Mouse (Mus musculus): ENCODE measurements around the gene Ppp1r14c. TPM values are rescaled to one million over a fixed set of nuclear protein-coding genes. Genes with fewer than 3 reads are reported as not detected.

Gene Ppp1r14c
- total RNA-seq (2014; rRNA removed) (62.1 and 66.5 TPM in 2 replicates), polyA plus RNA-seq (2015; fragmentation: Nextera tagmentation; extraction: Ambion mirVana) (70.3 and 72.1 TPM in 2 replicates)

DNA sequence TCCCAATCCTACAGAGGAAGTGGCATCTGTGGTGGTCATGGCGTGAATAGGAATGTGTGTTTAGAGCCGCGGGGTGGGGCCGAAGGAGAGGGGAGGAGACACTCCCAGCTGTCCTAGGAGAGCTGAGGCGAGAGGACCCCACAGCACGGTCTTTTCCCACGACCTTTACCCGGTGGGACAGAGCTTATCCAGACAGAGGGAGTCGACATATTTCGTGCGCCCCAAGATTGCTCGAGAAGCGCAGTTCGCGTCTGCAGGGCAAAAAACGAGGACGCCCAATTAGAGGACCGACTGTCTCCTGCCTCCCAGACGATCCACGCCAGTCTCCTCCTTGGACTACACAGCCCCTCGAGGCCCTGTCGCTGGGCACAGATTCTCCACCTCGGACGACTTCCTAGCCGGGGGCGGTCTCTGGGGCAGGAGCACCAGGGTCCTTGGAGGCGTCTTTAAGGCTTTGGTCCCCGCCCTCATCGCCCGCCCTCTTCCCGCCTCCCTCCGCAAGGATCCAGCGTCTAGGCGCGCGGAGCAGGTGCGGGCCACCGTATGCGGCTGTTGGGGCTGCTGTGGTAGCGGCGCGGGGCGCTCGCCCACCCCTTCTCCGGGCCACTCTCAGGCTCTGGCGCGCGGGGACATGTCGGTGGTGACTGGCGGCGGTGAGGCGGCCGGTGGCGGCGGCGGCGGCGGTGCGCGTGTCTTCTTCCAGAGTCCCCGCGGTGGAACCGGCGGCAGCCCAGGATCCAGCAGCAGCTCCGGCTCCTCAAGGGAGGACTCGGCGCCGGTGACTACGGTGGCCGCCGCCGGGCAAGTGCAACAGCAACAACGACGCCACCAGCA is at the start of gene Ppp1r14c:
Gene Ppp1r14c, plus strand, starts transcription at position 22 of the 834 bp plus-strand sequence.
- Histone ChIP-seq H3K27ac (ENCODE audit: low read depth, low read length) (peak within 1 kb of the TSS; percentile 85), H3K4me3 (ENCODE audit: low read depth, low read length) (peak within 1 kb of the TSS; percentile 58), H3K9ac (replicated peaks; ENCODE audit: low read length, poor library complexity, severe bottlenecking) (peak within 1 kb of the TSS; percentile 83), H3K4me2 (ENCODE audit: low read depth, low read length, poor library complexity, severe bottlenecking) (peak within 1 kb of the TSS; percentile 74), H3K9me3 (ENCODE audit: low read length) (no peaks in the 10 kb centered on the region), H3K4me1 (ENCODE audit: insufficient read depth, low read length) (peaks cover 2% of the 10 kb centered on the region; the same call in 1 of the 2 replicates), H3K36me3 (ENCODE audit: insufficient read depth, low read length) (no peaks in the 10 kb centered on the region), H3K27me3 (ENCODE audit: insufficient read depth, low read length) (no peaks in the 10 kb centered on the region)
- no peak for TF ChIP-seq CTCF (IDR thresholded peaks at IDR 0.05)
- under 1% methylated on average over 60 of the region's 74 CpGs for WGBS
- ATAC-seq (ENCODE audit: low FRiP score), result peak; percentile 86
- DNase-seq (ENCODE audit: low spot score), result peak; percentile 75

DNA sequence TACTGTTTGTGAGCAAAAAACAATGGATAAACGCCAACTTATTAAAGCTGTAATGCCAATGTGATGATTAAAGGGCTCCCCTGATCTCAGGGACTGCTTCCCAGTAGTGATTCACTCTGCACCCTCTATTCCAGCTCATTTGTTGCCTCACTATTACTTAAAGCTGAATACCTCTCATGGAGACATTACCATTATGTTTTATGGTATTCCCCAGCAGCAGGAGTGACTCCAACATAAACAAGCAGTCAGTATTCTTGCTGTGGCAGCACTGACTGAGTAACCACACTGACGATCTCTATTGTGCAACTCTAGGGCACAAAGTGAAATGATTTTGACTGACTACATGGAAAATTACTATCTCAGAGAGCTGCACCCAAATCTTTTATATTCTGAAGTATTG is 44.5 kb upstream of the Ppp1r14c start:
- no peaks in the 10 kb centered on the region for H3K4me1 ChIP-seq (ENCODE audit: insufficient read depth, low read length)
- no peak overlapping the region for H3K9ac ChIP-seq (replicated peaks; ENCODE audit: low read length, poor library complexity, severe bottlenecking)
- H3K36me3 ChIP-seq (ENCODE audit: insufficient read depth, low read length), result no peaks in the 10 kb centered on the region
- 87% methylated on average over 2 of the region's 2 CpGs for WGBS
- H3K9me3 ChIP-seq (ENCODE audit: low read length), result no peaks in the 10 kb centered on the region
- H3K4me3 ChIP-seq (ENCODE audit: low read depth, low read length), result no peak overlapping the region
- H3K27ac ChIP-seq (ENCODE audit: low read depth, low read length), result no peak overlapping the region
- DNase-seq (ENCODE audit: low spot score) (no peak), ATAC-seq (ENCODE audit: low FRiP score) (no peak)
- TF ChIP-seq CTCF (IDR thresholded peaks at IDR 0.05), result no peak
- no peak overlapping the region for H3K4me2 ChIP-seq (ENCODE audit: low read depth, low read length, poor library complexity, severe bottlenecking)
- H3K27me3 ChIP-seq (ENCODE audit: insufficient read depth, low read length), result no peaks in the 10 kb centered on the region

GRCm38 (mm10) chr10:3325447-3325846 is 40.4 kb upstream of the Ppp1r14c start:
- Histone ChIP-seq H3K9ac (replicated peaks; ENCODE audit: low read length, poor library complexity, severe bottlenecking) (no peak overlapping the region), H3K27me3 (ENCODE audit: insufficient read depth, low read length) (no peaks in the 10 kb centered on the region), H3K4me2 (ENCODE audit: low read depth, low read length, poor library complexity, severe bottlenecking) (no peak overlapping the region), H3K9me3 (ENCODE audit: low read length) (no peaks in the 10 kb centered on the region), H3K27ac (ENCODE audit: low read depth, low read length) (no peak overlapping the region), H3K36me3 (ENCODE audit: insufficient read depth, low read length) (no peaks in the 10 kb centered on the region), H3K4me1 (ENCODE audit: insufficient read depth, low read length) (no peaks in the 10 kb centered on the region), H3K4me3 (ENCODE audit: low read depth, low read length) (no peak overlapping the region)
- DNase-seq (ENCODE audit: low spot score), result peak; percentile 50
- ATAC-seq (ENCODE audit: low FRiP score), result no peak
- 76% methylated on average over 1 of the region's 1 CpGs for WGBS
- TF ChIP-seq CTCF (IDR thresholded peaks at IDR 0.05), result peak; percentile 43

DNA sequence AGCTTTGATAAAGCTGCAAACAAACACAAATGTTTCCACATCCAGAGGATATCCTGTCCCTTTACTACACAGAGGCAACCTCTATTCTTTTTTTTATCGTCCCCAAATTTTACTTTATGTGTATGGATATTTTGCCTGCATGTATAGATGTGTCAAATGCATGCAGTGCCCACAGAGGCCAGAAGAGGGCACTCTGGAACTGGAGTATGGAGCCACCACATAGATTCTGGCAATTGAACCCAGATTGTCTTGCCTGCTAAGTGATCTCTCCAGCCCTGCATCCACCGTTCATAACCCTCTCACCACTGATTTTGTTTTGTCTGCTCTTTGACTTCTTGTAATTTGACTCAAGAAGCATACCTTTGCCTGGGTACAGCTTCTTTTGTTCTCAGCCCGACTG is 33.0 kb upstream of the Ppp1r14c start:
- 21% methylated on average over 3 of the region's 3 CpGs for WGBS
- peak; percentile 95 for TF ChIP-seq CTCF (IDR thresholded peaks at IDR 0.05)

GRCm38 (mm10) chr10:3334570-3334969 is 31.3 kb upstream of the Ppp1r14c start:
- no peak overlapping the region for H3K9ac ChIP-seq (replicated peaks; ENCODE audit: low read length, poor library complexity, severe bottlenecking)
- TF ChIP-seq CTCF (IDR thresholded peaks at IDR 0.05), result no peak
- H3K27me3 ChIP-seq (ENCODE audit: insufficient read depth, low read length), result no peaks in the 10 kb centered on the region
- H3K9me3 ChIP-seq (ENCODE audit: low read length), result no peaks in the 10 kb centered on the region
- H3K4me3 ChIP-seq (ENCODE audit: low read depth, low read length), result no peak overlapping the region
- no peak overlapping the region for H3K27ac ChIP-seq (ENCODE audit: low read depth, low read length)
- no peak for DNase-seq (ENCODE audit: low spot score)
- H3K36me3 ChIP-seq (ENCODE audit: insufficient read depth, low read length), result no peaks in the 10 kb centered on the region
- no peak overlapping the region for H3K4me2 ChIP-seq (ENCODE audit: low read depth, low read length, poor library complexity, severe bottlenecking)
- no peak for ATAC-seq (ENCODE audit: low FRiP score)
- no peaks in the 10 kb centered on the region for H3K4me1 ChIP-seq (ENCODE audit: insufficient read depth, low read length)

More for the DNA sequence above, 33.0 kb upstream of the Ppp1r14c start:
- peak; percentile 86 for DNase-seq (ENCODE audit: low spot score)
- H3K9me3 ChIP-seq (ENCODE audit: low read length), result no peaks in the 10 kb centered on the region
- no peaks in the 10 kb centered on the region for H3K36me3 ChIP-seq (ENCODE audit: insufficient read depth, low read length)
- H3K27ac ChIP-seq (ENCODE audit: low read depth, low read length), result no peak overlapping the region
- peak; percentile 70; the same call in 1 of the 2 replicates for ATAC-seq (ENCODE audit: low FRiP score)
- H3K4me3 ChIP-seq (ENCODE audit: low read depth, low read length), result no peak overlapping the region
- no peaks in the 10 kb centered on the region for H3K4me1 ChIP-seq (ENCODE audit: insufficient read depth, low read length)
- H3K27me3 ChIP-seq (ENCODE audit: insufficient read depth, low read length), result no peaks in the 10 kb centered on the region
- H3K9ac ChIP-seq (replicated peaks; ENCODE audit: low read length, poor library complexity, severe bottlenecking), result no peak overlapping the region
- H3K4me2 ChIP-seq (ENCODE audit: low read depth, low read length, poor library complexity, severe bottlenecking), result no peak overlapping the region

DNA sequence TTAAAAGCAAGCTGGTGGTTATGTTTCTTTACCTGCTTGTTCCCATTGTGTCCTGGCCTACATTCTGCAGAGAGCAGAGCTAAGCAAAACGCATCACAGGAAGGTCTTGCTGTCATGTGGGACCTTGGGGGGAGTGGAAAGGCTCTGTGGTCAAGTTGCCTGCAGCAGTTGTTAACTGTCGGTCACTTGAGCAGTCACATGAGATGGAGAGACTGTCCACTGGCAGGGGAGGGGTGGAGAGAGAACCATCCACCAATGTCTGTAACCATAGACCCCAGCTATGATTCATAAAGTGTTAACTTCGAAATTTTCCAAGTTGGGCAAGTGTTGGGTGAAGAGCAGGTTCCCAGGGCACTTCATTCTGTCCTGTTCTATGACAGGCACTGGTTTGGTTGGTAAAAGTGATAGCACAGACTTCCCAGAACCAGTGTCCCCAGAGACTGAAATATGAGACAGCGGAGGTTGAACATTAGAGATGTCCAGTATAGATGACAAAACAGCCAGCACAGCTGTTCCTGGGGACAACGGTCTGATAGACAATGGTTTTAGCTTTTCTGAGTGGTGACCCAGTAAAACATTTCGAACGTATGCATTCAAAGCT is 29.0 kb upstream of the Ppp1r14c start:
- Histone ChIP-seq H3K4me3 (ENCODE audit: low read depth, low read length) (no peak overlapping the region), H3K9me3 (ENCODE audit: low read length) (no peaks in the 10 kb centered on the region), H3K27me3 (ENCODE audit: insufficient read depth, low read length) (no peaks in the 10 kb centered on the region), H3K4me1 (ENCODE audit: insufficient read depth, low read length) (no peaks in the 10 kb centered on the region), H3K36me3 (ENCODE audit: insufficient read depth, low read length) (no peaks in the 10 kb centered on the region), H3K4me2 (ENCODE audit: low read depth, low read length, poor library complexity, severe bottlenecking) (no peak overlapping the region), H3K9ac (replicated peaks; ENCODE audit: low read length, poor library complexity, severe bottlenecking) (no peak overlapping the region), H3K27ac (ENCODE audit: low read depth, low read length) (no peak overlapping the region)
- DNase-seq (ENCODE audit: low spot score) (no peak), ATAC-seq (ENCODE audit: low FRiP score) (no peak)
- no peak for TF ChIP-seq CTCF (IDR thresholded peaks at IDR 0.05)
- WGBS, result 74% methylated on average over 7 of the region's 7 CpGs

Measured in midbrain, postnatal 0 days (tissue).